Mouse (Mus musculus): Measurements from ENCODE around the gene Mrpl58. TPM values are rescaled to one million over a fixed set of nuclear protein-coding genes. Genes with fewer than 3 reads are reported as not detected.
"Not testable (repeated sequence)": the region's sequence is repeated elsewhere in the genome, so short reads cannot be mapped to it uniquely, and the experiment has no call there.

Gene Mrpl58
- total and polyA plus RNA-seq, 3 experiments: 66.8 to 78.5 (median 67.0) TPM

DNA sequence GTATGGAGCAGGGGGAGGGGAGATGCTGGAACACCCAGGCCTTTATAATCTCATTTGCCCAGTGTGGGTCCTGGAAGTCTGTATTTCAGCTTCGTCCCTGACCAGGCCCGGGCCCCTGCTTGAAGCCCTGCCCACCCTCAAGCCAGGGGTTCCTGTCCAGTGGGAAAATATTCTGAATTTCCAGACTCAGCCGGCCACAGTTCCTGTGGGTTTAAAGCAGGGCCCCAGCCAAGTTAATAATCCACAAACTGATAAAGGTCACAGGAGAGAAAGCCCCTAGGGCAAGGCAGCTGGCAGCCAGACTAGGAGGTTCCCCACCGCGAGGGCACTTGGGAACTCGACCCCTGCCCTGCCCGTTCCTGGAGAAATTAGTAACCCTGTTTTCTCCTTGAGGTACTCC, 45.4 kb downstream of the Mrpl58 start:
- no peaks in the 10 kb centered on the region for H3K36me3 ChIP-seq (replicated peaks)
- H3K27me3 ChIP-seq (ENCODE audit: insufficient read depth, low read length): peaks cover 54% of the 10 kb centered on the region
- no peak for DNase-seq (ENCODE audit: low spot score)
- H3K9me3 ChIP-seq (replicated peaks): no peaks in the 10 kb centered on the region
- TF ChIP-seq GATA2 (IDR thresholded peaks at IDR 0.05; ENCODE audit: borderline replicate concordance, low read depth, low read length) (no peak), TAL1 (conservative IDR thresholded peaks at IDR 0.05; ENCODE audit: low read depth, low read length) (no peak), CTCF (IDR thresholded peaks at IDR 0.05; ENCODE audit: low read depth, low read length) (no peak), POLR2AphosphoS5 (IDR thresholded peaks at IDR 0.05; ENCODE audit: insufficient replicate concordance, low read depth, low read length) (no peak), GATA1 (IDR thresholded peaks at IDR 0.05; ENCODE audit: borderline replicate concordance, low read length) (no peak)
- ATAC-seq (ENCODE audit: extremely low read depth, insufficient number of reproducible peaks, low FRiP score, poor library complexity, severe bottlenecking): no peak
- no peak overlapping the region for H3K4me3 ChIP-seq (ENCODE audit: low read depth, low read length)
- no peaks in the 10 kb centered on the region for H3K4me1 ChIP-seq (ENCODE audit: insufficient read depth, low read depth, low read length)

DNA sequence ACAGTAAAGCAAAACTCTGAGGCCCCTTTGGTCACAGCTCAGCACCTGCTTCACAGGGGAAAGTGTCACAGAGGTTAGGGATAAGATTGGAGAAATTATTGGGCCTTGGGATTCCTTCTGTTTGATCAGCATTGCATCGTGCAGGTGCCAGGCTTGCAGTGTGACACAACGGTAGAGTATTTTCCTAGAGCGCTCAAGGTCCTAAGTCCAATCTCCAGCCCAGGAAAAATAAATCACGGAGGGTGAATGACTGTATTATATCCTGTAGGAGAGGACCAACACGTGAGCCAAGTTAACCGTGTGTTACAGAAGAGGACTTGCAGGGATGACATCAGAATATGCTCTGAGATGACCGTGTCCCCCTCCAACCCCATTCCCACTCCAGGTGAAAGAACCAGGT, 46.6 kb downstream of the Mrpl58 start:
- no peaks in the 10 kb centered on the region for H3K4me1 ChIP-seq (ENCODE audit: insufficient read depth, low read depth, low read length)
- TF ChIP-seq TAL1 (conservative IDR thresholded peaks at IDR 0.05; ENCODE audit: low read depth, low read length) (no peak), POLR2AphosphoS5 (IDR thresholded peaks at IDR 0.05; ENCODE audit: insufficient replicate concordance, low read depth, low read length) (no peak), GATA2 (IDR thresholded peaks at IDR 0.05; ENCODE audit: borderline replicate concordance, low read depth, low read length) (no peak), CTCF (IDR thresholded peaks at IDR 0.05; ENCODE audit: low read depth, low read length) (no peak), GATA1 (IDR thresholded peaks at IDR 0.05; ENCODE audit: borderline replicate concordance, low read length) (no peak)
- ATAC-seq (ENCODE audit: extremely low read depth, insufficient number of reproducible peaks, low FRiP score, poor library complexity, severe bottlenecking) (no peak), DNase-seq (ENCODE audit: low spot score) (no peak)
- H3K9me3 ChIP-seq (replicated peaks): no peaks in the 10 kb centered on the region; the same call in 1 of the 2 replicates
- no peak overlapping the region for H3K4me3 ChIP-seq (ENCODE audit: low read depth, low read length)
- no peaks in the 10 kb centered on the region for H3K36me3 ChIP-seq (replicated peaks)
- H3K27me3 ChIP-seq (ENCODE audit: insufficient read depth, low read length): peaks cover 50% of the 10 kb centered on the region

DNA sequence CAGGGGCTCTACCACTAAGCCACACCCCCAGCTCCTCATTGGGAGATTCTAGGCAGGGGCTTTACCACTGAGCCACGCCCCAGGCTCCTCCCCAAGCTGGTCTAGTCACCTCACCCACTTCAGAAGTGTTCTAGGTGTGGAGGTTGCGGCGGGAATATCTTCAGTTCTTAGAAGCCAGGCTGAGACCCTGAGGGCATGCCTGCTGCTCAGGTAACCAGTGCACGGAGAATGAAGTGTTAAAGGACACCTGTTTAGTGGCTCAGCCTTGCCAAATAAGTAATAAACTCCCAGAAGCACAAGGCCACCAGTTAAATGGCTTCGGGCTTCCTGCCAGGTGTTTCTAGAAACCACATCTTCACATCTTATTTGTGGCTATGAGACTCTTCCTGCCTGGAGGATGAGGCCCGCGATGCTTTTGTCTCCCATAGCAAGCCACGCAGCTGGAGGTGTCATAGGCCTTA, 48.3 kb downstream of the Mrpl58 start:
- DNase-seq (ENCODE audit: low spot score) (no peak), ATAC-seq (ENCODE audit: extremely low read depth, insufficient number of reproducible peaks, low FRiP score, poor library complexity, severe bottlenecking) (no peak)
- TF ChIP-seq TAL1 (conservative IDR thresholded peaks at IDR 0.05; ENCODE audit: low read depth, low read length) (no peak), GATA1 (IDR thresholded peaks at IDR 0.05; ENCODE audit: borderline replicate concordance, low read length) (no peak), POLR2AphosphoS5 (IDR thresholded peaks at IDR 0.05; ENCODE audit: insufficient replicate concordance, low read depth, low read length) (no peak), CTCF (IDR thresholded peaks at IDR 0.05; ENCODE audit: low read depth, low read length) (no peak), GATA2 (IDR thresholded peaks at IDR 0.05; ENCODE audit: borderline replicate concordance, low read depth, low read length) (no peak)
- H3K36me3 ChIP-seq (replicated peaks): no peaks in the 10 kb centered on the region
- H3K4me3 ChIP-seq (ENCODE audit: low read depth, low read length): no peak overlapping the region
- peaks cover 36% of the 10 kb centered on the region for H3K27me3 ChIP-seq (ENCODE audit: insufficient read depth, low read length)
- H3K9me3 ChIP-seq (replicated peaks): no peaks in the 10 kb centered on the region; the same call in 1 of the 2 replicates
- H3K4me1 ChIP-seq (ENCODE audit: insufficient read depth, low read depth, low read length): no peaks in the 10 kb centered on the region

DNA sequence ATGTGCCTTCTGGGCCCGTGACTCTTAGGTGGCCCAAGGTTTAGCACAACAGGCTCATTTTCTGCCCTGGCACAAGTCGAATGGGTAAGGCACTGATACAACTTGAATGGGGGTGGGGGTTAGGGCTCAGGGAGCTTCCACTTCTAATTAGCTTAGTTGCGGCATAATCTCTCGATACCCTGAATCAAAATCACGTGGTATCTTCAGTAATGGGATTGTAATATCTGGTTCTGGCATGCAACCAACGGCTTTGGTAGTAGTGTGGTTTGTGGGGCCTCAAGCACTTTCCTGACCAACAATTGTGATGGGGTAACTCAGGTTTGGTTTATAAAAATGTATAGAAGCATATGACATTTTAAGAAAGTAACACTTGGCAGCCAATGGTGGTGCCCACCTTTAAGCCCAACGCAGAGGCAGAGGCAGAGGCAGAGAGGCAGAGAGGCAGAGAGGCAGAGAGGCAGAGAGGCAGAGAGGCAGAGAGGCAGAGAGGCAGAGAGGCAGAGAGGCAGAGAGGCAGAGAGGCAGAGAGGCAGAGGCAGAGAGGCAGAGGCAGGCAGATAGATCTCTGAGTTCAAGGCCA, 48.8 kb downstream of the Mrpl58 start:
- Histone ChIP-seq H3K4me3 (ENCODE audit: low read depth, low read length) (no peak overlapping the region), H3K9me3 (replicated peaks) (no peaks in the 10 kb centered on the region; the same call in 1 of the 2 replicates), H3K4me1 (ENCODE audit: insufficient read depth, low read depth, low read length) (no peaks in the 10 kb centered on the region), H3K36me3 (replicated peaks) (no peaks in the 10 kb centered on the region), H3K27me3 (ENCODE audit: insufficient read depth, low read length) (peaks cover 31% of the 10 kb centered on the region)
- ATAC-seq (ENCODE audit: extremely low read depth, insufficient number of reproducible peaks, low FRiP score, poor library complexity, severe bottlenecking) (no peak), DNase-seq (ENCODE audit: low spot score) (no peak)
- TF ChIP-seq CTCF (IDR thresholded peaks at IDR 0.05; ENCODE audit: low read depth, low read length) (no peak), POLR2AphosphoS5 (IDR thresholded peaks at IDR 0.05; ENCODE audit: insufficient replicate concordance, low read depth, low read length) (no peak), GATA2 (IDR thresholded peaks at IDR 0.05; ENCODE audit: borderline replicate concordance, low read depth, low read length) (no peak)

DNA sequence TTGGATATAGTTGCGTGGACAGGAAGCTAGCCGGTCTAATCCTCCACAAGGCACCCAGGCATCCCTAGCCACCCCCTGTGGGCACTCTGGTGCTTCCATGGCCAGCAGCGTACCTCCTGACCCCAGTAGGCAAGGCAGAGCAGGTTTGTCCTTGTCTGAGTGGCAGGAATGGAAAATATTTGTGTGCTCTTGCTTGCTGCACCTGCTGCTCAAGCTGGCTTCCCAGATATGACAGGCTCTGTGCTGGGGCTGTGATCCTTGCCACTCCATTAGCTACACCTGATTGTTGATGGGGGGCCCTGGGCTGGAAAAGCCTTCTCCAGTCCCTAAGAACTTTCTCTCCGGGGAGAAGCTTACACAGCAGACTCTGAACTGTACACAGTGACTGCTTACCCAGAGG, 49.8 kb downstream of the Mrpl58 start:
- ATAC-seq (ENCODE audit: extremely low read depth, insufficient number of reproducible peaks, low FRiP score, poor library complexity, severe bottlenecking): no peak

DNA sequence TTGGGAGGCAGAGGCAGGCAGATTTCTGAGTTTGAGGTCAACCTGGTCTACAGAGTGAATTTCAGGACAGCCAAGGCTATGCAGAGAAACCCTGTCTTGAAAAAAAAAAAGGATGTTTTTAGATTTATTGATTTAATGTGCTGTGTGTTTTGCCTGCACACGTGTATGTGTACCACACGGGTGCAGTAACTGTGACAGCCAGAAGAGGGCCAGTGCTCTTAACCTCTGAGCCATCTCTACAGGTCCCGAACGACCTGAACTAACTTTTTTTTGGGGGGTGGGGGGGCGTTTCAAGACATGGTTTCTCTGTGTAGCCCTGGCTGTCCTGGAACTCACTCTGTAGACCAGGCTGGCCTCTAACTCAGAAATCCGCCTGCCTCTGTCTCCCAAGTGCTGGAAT, 51.3 kb downstream of the Mrpl58 start:
- H3K9me3 ChIP-seq (replicated peaks); DNase-seq (ENCODE audit: low spot score); H3K36me3 ChIP-seq (replicated peaks); ATAC-seq (ENCODE audit: extremely low read depth, insufficient number of reproducible peaks, low FRiP score, poor library complexity, severe bottlenecking); H3K4me3 ChIP-seq (ENCODE audit: low read depth, low read length); H3K4me1 ChIP-seq (ENCODE audit: insufficient read depth, low read depth, low read length): not testable (repeated sequence)
- peaks cover 15% of the 10 kb centered on the region for H3K27me3 ChIP-seq (ENCODE audit: insufficient read depth, low read length)

More for the DNA sequence above, 49.8 kb downstream of the Mrpl58 start:
- TF ChIP-seq CTCF (IDR thresholded peaks at IDR 0.05; ENCODE audit: low read depth, low read length) (no peak), POLR2AphosphoS5 (IDR thresholded peaks at IDR 0.05; ENCODE audit: insufficient replicate concordance, low read depth, low read length) (no peak), GATA2 (IDR thresholded peaks at IDR 0.05; ENCODE audit: borderline replicate concordance, low read depth, low read length) (no peak)
- Histone ChIP-seq H3K36me3 (replicated peaks) (no peaks in the 10 kb centered on the region), H3K4me3 (ENCODE audit: low read depth, low read length) (no peak overlapping the region), H3K27me3 (ENCODE audit: insufficient read depth, low read length) (peaks cover 24% of the 10 kb centered on the region), H3K4me1 (ENCODE audit: insufficient read depth, low read depth, low read length) (no peaks in the 10 kb centered on the region), H3K9me3 (replicated peaks) (no peaks in the 10 kb centered on the region; the same call in 1 of the 2 replicates)
- DNase-seq (ENCODE audit: low spot score): no peak

DNA sequence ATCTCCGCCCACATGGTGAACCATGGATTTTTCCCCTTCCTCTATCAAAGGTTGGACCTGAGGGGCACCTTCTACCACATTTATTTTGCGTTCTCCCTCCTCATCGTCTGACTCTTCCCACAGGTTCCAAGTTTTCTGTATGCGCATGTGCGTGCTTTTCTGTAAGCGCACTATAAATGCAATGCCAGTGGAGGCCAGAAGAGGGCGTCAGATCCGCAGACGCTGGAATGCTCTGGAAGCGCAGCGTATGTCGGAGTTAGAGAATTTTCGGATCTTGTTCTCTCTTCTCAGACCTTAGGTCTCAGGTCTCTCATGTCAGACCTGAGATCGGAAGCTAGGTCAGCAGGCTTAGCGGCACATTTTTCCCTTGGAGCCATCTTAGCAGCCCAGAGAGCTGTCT, 52.1 kb downstream of the Mrpl58 start:
- peaks cover 14% of the 10 kb centered on the region for H3K27me3 ChIP-seq (ENCODE audit: insufficient read depth, low read length)
- no peaks in the 10 kb centered on the region; the same call in 1 of the 2 replicates for H3K9me3 ChIP-seq (replicated peaks)
- ATAC-seq (ENCODE audit: extremely low read depth, insufficient number of reproducible peaks, low FRiP score, poor library complexity, severe bottlenecking): no peak
- H3K4me1 ChIP-seq (ENCODE audit: insufficient read depth, low read depth, low read length): no peaks in the 10 kb centered on the region
- no peaks in the 10 kb centered on the region for H3K36me3 ChIP-seq (replicated peaks)
- no peak for DNase-seq (ENCODE audit: low spot score)
- no peak overlapping the region for H3K4me3 ChIP-seq (ENCODE audit: low read depth, low read length)
- TF ChIP-seq TAL1 (conservative IDR thresholded peaks at IDR 0.05; ENCODE audit: low read depth, low read length): no peak
- no peak; the same call in 1 of the 2 replicates for TF ChIP-seq CTCF (IDR thresholded peaks at IDR 0.05; ENCODE audit: low read depth, low read length)
- no peak for TF ChIP-seq POLR2AphosphoS5 (IDR thresholded peaks at IDR 0.05; ENCODE audit: insufficient replicate concordance, low read depth, low read length)
